Mouse (Mus musculus): ENCODE results near the gene Snx9. TPM values are rescaled to one million over a fixed set of nuclear protein-coding genes. Genes with fewer than 3 reads are reported as not detected.
A peak's percentile ranks its signal among the peaks of the same experiment; 100 is the strongest.

Snx9 gene
- total and polyA plus RNA-seq, 3 experiments: 12.9 to 22.8 TPM; not detected in 1

DNA sequence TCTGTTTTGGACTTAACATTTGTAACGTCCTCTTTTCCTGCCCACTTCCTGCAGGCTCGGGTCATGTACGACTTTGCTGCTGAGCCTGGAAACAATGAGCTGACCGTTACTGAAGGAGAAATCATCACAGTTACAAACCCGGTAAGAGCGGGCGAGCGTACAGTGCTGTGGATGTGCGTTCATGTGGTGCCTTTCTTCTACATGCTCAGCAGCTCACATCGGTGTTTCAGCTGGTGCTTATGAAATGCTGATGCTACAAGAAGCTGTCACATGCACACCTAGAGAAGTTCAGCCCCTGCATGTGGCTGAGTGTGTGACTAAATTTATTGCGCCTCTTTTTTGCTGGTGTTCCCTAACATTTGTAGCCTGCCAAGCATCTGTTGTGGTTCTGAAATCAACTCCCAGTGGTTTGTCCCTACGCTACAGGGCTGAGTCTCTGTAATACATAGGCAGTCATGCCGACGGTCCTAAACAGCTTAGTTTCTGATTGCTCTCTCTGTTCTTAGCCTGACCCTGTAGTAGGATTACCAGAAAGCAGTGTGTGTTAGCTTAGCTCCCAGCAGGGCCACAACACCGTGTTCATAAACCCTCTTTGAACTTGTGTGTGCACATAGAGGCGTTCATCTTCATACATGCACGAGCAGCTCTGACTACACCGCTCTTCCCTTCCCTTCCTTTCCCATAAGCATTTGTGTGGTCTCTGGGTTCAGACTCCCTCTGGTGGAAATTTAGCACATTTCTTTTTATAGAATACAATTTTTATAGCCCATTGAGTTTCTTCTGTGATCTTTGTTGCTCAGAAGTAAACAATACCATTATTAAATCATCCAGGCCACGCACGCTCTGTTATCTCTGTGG lies 46.0 kb downstream of the Snx9 start (continued):
- TF ChIP-seq POLR2AphosphoS5 (IDR thresholded peaks at IDR 0.05; ENCODE audit: borderline replicate concordance, low read depth, low read length): no peak
- no peak for TF ChIP-seq USF2 (IDR thresholded peaks at IDR 0.05; ENCODE audit: borderline replicate concordance in 1 of 2, insufficient read depth in 1 of 2, low read depth in 1 of 2, low read length in 2 of 2)
- TF ChIP-seq POLR2AphosphoS2 (IDR thresholded peaks at IDR 0.05; ENCODE audit: low read length): no peak

DNA sequence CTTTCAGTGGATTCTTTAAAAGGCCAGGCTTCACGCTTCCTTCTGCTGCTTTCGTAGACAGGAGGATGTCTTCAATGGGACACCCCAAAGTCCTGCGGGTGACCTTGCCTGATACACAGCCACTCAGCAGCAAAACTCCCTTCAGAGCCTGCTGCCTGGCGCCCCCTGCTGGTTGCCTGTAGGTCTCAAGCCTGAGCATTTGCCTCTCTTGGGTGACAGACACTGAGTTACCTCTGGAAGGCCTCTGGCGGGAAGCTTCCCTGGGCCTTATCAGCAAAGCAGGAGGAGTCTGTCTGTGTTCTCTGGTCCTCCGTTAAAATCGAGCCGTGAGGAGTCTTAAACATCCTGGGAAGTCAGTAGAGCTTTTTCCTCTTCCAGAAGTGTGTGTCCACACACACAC lies 49.3 kb downstream of the Snx9 start:
- Histone ChIP-seq H3K9ac (ENCODE audit: control insufficient read depth, low read depth, low read length, poor library complexity, severe bottlenecking) (peak overlapping the region; percentile 39), H3K36me3 (ENCODE audit: control insufficient read depth in 1 of 2, insufficient read depth in 2 of 2, low read length in 2 of 2) (peaks cover 0 to 34% of the 10 kb centered on the region in 2 experiments; a peak in 2 of 4 replicates), H3K9me3 (replicated peaks; ENCODE audit: insufficient read depth, low read length) (no peaks in the 10 kb centered on the region), H3K4me3 (ENCODE audit: control insufficient read depth in 1 of 2, insufficient read depth in 1 of 2, low read depth in 2 of 2, low read length in 2 of 2) (peak overlapping the region in 1 of 2 experiments; percentile 18; a peak in 1 of 4 replicates), H3K4me1 (ENCODE audit: control insufficient read depth in 1 of 2, insufficient read depth in 2 of 2, low read length in 2 of 2) (peaks cover 9 to 34% of the 10 kb centered on the region in 2 experiments), H3K27ac (ENCODE audit: control insufficient read depth, low read depth, low read length) (peak overlapping the region; percentile 28), H3K79me2 (ENCODE audit: control insufficient read depth, insufficient read depth, low read length, poor library complexity) (no peaks in the 10 kb centered on the region), H3K27me3 (ENCODE audit: control insufficient read depth in 1 of 2, insufficient read depth in 2 of 2, low read length in 2 of 2) (no peaks in the 10 kb centered on the region)
- peak; percentile 94 for DNase-seq (ENCODE audit: low read depth, low spot score)
- TF ChIP-seq CHD2 (IDR thresholded peaks at IDR 0.05; ENCODE audit: low read length): no peak
- no peak for TF ChIP-seq MEF2A (IDR thresholded peaks at IDR 0.05; ENCODE audit: extremely low read depth, insufficient replicate concordance, low read depth, low read length, poor library complexity, severe bottlenecking)
- no peak for TF ChIP-seq POLR2AphosphoS2 (IDR thresholded peaks at IDR 0.05; ENCODE audit: low read length)
- no peak for TF ChIP-seq MAFK (IDR thresholded peaks at IDR 0.05; ENCODE audit: borderline replicate concordance, low read depth, low read length)
- no peak for TF ChIP-seq MAX (IDR thresholded peaks at IDR 0.05; ENCODE audit: low read length)
- TF ChIP-seq SMC3 (IDR thresholded peaks at IDR 0.05; ENCODE audit: low read depth, low read length): peak; percentile 85
- no peak for TF ChIP-seq ZNF384 (IDR thresholded peaks at IDR 0.05; ENCODE audit: low read depth, low read length)
- TF ChIP-seq MXI1 (IDR thresholded peaks at IDR 0.05; ENCODE audit: low read depth, low read length): no peak
- no peak for TF ChIP-seq TCF12 (IDR thresholded peaks at IDR 0.05; ENCODE audit: low read depth, low read length)
- TF ChIP-seq ZKSCAN1 (IDR thresholded peaks at IDR 0.05; ENCODE audit: low read depth, low read length): no peak
- TF ChIP-seq ELF1 (IDR thresholded peaks at IDR 0.05; ENCODE audit: low read depth, low read length): no peak
- no peak for TF ChIP-seq UBTF (IDR thresholded peaks at IDR 0.05; ENCODE audit: borderline replicate concordance, insufficient read depth, low read depth, low read length)
- no peak for TF ChIP-seq TAL1 (IDR thresholded peaks at IDR 0.05; ENCODE audit: low read length)
- no peak; the same call in 1 of the 2 replicates for TF ChIP-seq SIN3A (IDR thresholded peaks at IDR 0.05; ENCODE audit: low read length)
- TF ChIP-seq USF2 (IDR thresholded peaks at IDR 0.05; ENCODE audit: borderline replicate concordance in 1 of 2, insufficient read depth in 1 of 2, low read depth in 1 of 2, low read length in 2 of 2): no peak
- no peak for TF ChIP-seq POLR2AphosphoS5 (IDR thresholded peaks at IDR 0.05; ENCODE audit: borderline replicate concordance, low read depth, low read length)
- peak; percentile 77 for TF ChIP-seq RAD21 (IDR thresholded peaks at IDR 0.05; ENCODE audit: low read depth, low read length)
- TF ChIP-seq EP300 (IDR thresholded peaks at IDR 0.05; ENCODE audit: low read depth in 1 of 2, low read length in 2 of 2): no peak
- no peak for TF ChIP-seq BHLHE40 (IDR thresholded peaks at IDR 0.05; ENCODE audit: borderline replicate concordance, low read depth, low read length)
- TF ChIP-seq RCOR1 (IDR thresholded peaks at IDR 0.05; ENCODE audit: low read depth, low read length): no peak
- TF ChIP-seq MAZ (IDR thresholded peaks at IDR 0.05; ENCODE audit: low read depth, low read length): no peak
- no peak for TF ChIP-seq USF1 (IDR thresholded peaks at IDR 0.05; ENCODE audit: low read depth, low read length)
- TF ChIP-seq E2F4 (IDR thresholded peaks at IDR 0.05; ENCODE audit: borderline replicate concordance, low read depth, low read length): peak; percentile 87; the same call in 1 of the 2 replicates
- TF ChIP-seq GATA1 (IDR thresholded peaks at IDR 0.05; ENCODE audit: low read depth, low read length): peak; percentile 85
- 0 out of 2 replicates have a peak, but pooled peaks have one; percentile 6 for TF ChIP-seq ETS1 (IDR thresholded peaks at IDR 0.05; ENCODE audit: low read depth, low read length)
- TF ChIP-seq ZC3H11A (IDR thresholded peaks at IDR 0.05; ENCODE audit: low read depth, low read length): peak; percentile 59; the same call in 1 of the 2 replicates
- TF ChIP-seq POLR2A (IDR thresholded peaks at IDR 0.05; ENCODE audit: control insufficient read depth in 1 of 2, insufficient read depth in 1 of 2, low read depth in 1 of 2, low read length in 2 of 2, poor library complexity in 1 of 2): no peak
- 0 out of 2 replicates have a peak, but pooled peaks have one; percentile 23 for TF ChIP-seq HCFC1 (IDR thresholded peaks at IDR 0.05; ENCODE audit: low read depth, low read length)
- TF ChIP-seq NRF1 (IDR thresholded peaks at IDR 0.05; ENCODE audit: insufficient read depth, low read depth, low read length, poor library complexity, severe bottlenecking): no peak
- TF ChIP-seq JUND (IDR thresholded peaks at IDR 0.05; ENCODE audit: low read depth, low read length): no peak
- peak; percentile 95 to 99 (median 98) for TF ChIP-seq CTCF (IDR thresholded peaks at IDR 0.05 in 2 of 3, conservative IDR thresholded peaks at IDR 0.05 in 1 of 3; ENCODE audit: control insufficient read depth in 1 of 3, insufficient read depth in 1 of 3, low read depth in 2 of 3, low read length in 3 of 3, poor library complexity in 1 of 3, severe bottlenecking in 1 of 3)
- TF ChIP-seq TBP (IDR thresholded peaks at IDR 0.05; ENCODE audit: low read depth, low read length): peak; percentile 43; the same call in 1 of the 2 replicates
